Mouse (Mus musculus): ENCODE data around the gene Sh3rf1. TPM values are rescaled to one million over a fixed set of nuclear protein-coding genes. Genes with fewer than 3 reads are reported as not detected.

Sh3rf1 gene
- polyA plus RNA-seq, 1 experiment from 2014 or later, result 31.4 TPM

DNA sequence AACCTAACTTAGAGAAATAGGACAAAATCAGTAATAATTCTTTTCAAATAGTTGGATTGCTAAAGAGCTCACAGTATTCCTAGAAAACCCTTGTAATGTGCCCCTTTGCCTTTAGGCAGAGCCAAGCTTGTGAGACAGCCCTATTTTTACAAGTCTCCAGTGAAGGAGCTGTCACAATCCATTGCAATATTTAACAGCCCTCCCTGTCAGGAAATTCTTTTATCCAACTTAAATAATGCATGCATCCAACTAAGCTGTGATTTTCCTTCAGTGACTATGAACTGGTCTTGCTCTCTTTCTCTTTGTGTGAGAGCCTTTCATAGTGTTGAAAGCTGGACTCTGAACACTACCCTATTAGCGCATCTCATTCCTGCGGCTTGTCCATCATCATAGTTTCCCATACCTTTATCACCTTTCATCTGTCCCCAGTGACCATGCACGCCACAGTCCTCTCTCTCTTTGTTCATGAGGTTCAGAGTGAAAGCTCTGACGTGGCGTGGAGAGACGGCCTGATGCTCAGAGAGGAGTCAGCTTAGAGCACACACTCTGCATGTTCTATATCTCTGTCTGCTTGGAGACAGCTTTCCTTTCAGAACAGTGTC is 94.0 kb downstream of the Sh3rf1 start:
- H3K27me3 ChIP-seq, result no peaks in the 10 kb centered on the region
- H3K27ac ChIP-seq, result peak overlapping the region; percentile 41
- H3K4me2 ChIP-seq, result no peak overlapping the region
- no peaks in the 10 kb centered on the region for H3K36me3 ChIP-seq (ENCODE audit: poor library complexity, severe bottlenecking)
- peak; percentile 53 for ATAC-seq
- H3K4me3 ChIP-seq, result no peak overlapping the region
- no peaks in the 10 kb centered on the region for H3K9me3 ChIP-seq (replicated peaks)
- H3K4me1 ChIP-seq, result peaks cover 33% of the 10 kb centered on the region
- no peak overlapping the region for H3K9ac ChIP-seq
- WGBS, result 49% methylated on average over 6 of the region's 6 CpGs

DNA sequence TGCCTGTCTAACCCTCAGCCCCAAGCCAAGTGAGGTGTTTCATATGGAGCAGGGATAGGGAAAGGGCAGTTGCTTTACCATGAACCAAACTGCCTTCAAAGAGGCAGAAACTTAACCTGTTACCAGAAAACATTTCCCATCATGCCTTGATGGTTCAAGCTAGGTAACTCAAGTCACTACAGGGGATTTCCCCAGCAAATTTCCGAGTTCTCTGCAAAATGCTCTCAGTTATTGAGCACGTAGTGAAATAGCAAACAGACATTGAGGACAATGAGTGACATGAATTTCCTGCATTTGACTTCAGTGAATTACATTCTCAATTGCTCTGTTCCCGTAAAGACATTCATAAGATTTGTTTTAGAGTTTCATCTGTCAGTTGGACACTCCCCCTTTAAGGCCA is 97.5 kb downstream of the Sh3rf1 start:
- Histone ChIP-seq H3K27ac (no peak overlapping the region), H3K4me2 (no peak overlapping the region), H3K4me3 (no peak overlapping the region), H3K27me3 (no peaks in the 10 kb centered on the region), H3K9ac (no peak overlapping the region), H3K36me3 (ENCODE audit: poor library complexity, severe bottlenecking) (no peaks in the 10 kb centered on the region), H3K4me1 (peaks cover 49% of the 10 kb centered on the region), H3K9me3 (replicated peaks) (no peaks in the 10 kb centered on the region)
- WGBS, result 82% methylated on average over 3 of the region's 3 CpGs
- ATAC-seq, result no peak

DNA sequence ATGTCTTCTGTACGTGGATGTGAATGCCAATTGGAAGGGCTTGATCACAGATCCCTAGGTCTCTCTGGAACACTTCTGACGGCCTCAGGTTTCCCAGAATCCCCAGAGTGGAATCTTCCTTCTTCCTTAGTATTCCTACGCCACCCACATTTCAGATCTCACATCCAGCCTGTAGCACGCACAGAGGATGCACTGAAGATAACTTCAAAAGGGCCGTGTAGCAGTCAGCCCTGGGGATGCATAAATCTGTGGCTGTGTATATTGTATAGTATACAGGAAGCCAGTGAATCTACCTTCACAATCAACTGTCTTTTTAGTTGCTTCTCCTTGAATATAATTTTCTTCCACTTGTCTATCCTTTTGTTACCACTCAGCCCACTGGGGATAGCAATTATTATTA is 98.1 kb downstream of the Sh3rf1 start:
- Histone ChIP-seq H3K4me2 (no peak overlapping the region), H3K27me3 (no peaks in the 10 kb centered on the region), H3K9ac (no peak overlapping the region), H3K27ac (no peak overlapping the region), H3K9me3 (replicated peaks) (no peaks in the 10 kb centered on the region), H3K36me3 (ENCODE audit: poor library complexity, severe bottlenecking) (no peaks in the 10 kb centered on the region), H3K4me1 (peaks cover 48% of the 10 kb centered on the region), H3K4me3 (no peak overlapping the region)
- ATAC-seq, result no peak
- WGBS, result 83% methylated on average over 5 of the region's 5 CpGs

DNA sequence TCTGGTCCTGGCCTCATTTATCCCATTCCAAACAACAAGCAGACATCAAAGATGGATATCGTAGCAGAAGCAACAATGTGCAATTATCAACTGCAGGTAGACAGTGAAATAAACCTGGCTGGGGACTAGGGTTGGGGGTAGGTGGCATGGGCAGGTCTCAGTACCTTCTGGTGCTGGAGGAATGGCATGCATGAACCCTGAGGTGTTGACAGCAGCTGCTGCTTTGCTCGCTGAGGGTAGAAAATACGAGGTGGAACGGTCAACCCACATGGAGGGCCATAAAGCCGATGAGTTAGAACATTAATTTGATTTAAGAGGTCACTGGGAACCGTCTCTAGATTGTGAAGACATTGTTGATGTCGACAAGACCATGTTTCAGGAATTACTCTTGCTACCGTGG is 98.8 kb downstream of the Sh3rf1 start:
- WGBS, result 93% methylated on average over 8 of the region's 8 CpGs
- ATAC-seq, result no peak

DNA sequence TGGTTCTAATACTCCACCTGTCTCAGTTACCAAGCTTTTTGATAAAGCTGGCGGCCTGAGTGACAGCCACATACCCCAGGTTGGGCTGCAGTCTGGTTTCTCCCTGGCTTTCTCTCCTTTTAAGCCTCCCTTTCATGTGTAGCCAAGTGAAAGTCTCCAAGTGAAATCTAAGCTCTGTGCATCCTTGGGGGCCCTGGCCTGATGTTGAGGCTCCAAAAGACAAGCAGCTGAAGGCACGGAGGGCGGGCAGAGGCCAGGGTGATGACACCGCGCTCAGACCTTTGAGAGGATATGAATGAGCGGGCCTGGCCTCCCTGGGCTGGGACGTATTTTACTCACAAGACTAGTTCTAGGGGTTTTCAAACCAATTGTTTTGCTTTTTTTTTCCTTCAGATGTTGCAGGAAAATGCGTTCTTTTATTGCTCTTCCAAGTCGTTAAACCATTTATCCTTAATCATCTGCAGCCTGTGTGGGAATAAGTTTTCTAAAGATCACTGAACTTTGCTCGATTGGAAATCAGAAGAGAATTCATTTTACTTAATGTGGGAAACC is 100.8 kb downstream of the Sh3rf1 start:
- Histone ChIP-seq H3K9ac (no peak overlapping the region), H3K27me3 (no peaks in the 10 kb centered on the region), H3K27ac (peak overlapping the region; percentile 83), H3K4me3 (no peak overlapping the region), H3K4me1 (peaks cover 37% of the 10 kb centered on the region), H3K36me3 (ENCODE audit: poor library complexity, severe bottlenecking) (peaks cover 5% of the 10 kb centered on the region), H3K9me3 (replicated peaks) (no peaks in the 10 kb centered on the region), H3K4me2 (peak overlapping the region; percentile 41)
- WGBS, result 5% methylated on average over 10 of the region's 10 CpGs
- peak; percentile 31; the same call in 1 of the 2 replicates for ATAC-seq

More for the DNA sequence above, 98.8 kb downstream of the Sh3rf1 start:
- Histone ChIP-seq H3K9ac (no peak overlapping the region), H3K4me1 (peaks cover 42% of the 10 kb centered on the region), H3K27me3 (no peaks in the 10 kb centered on the region), H3K36me3 (ENCODE audit: poor library complexity, severe bottlenecking) (no peaks in the 10 kb centered on the region; the same call in 1 of the 2 replicates), H3K9me3 (replicated peaks) (no peaks in the 10 kb centered on the region), H3K27ac (no peak overlapping the region), H3K4me2 (no peak overlapping the region), H3K4me3 (no peak overlapping the region)

DNA sequence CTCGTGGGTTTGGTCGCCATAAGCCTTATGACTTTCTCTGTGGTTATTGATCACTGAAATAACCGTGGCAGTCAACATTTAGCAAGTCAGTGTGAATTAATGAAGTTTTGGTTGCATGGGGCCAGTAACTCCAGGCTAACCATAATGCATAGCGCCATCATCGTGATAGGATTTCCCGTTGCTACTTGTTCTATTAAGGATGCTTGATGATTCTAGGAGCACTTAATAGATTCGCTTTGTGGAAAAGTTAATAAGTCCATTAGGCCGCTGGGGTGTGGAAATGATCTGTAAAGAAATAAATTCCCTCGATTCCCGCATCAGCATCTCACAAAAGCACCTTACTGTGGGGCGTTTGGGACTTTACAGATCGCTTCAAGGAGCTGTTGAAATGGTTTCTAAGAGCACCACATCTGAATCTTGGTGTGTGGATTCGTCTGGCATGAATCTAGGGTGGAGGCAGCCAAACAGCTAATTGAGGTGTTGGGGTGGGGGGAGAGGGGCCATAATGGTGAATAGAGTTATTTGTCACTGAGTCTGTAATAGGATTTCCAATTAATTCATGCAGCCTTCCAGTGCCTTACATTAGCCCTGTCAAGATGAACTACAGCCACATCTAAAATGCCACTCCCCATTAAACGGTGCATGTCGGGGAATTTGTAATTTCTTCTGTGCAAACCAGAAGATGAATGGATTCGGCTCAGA is 101.5 kb downstream of the Sh3rf1 start:
- Histone ChIP-seq H3K27me3 (no peaks in the 10 kb centered on the region), H3K27ac (peak overlapping the region; percentile 83), H3K36me3 (ENCODE audit: poor library complexity, severe bottlenecking) (peaks cover 12% of the 10 kb centered on the region), H3K4me2 (peak overlapping the region; percentile 41), H3K9me3 (replicated peaks) (no peaks in the 10 kb centered on the region), H3K4me3 (no peak overlapping the region), H3K4me1 (peaks cover 37% of the 10 kb centered on the region), H3K9ac (no peak overlapping the region)
- WGBS, result 9% methylated on average over 16 of the region's 16 CpGs
- peak; percentile 90 for ATAC-seq

DNA sequence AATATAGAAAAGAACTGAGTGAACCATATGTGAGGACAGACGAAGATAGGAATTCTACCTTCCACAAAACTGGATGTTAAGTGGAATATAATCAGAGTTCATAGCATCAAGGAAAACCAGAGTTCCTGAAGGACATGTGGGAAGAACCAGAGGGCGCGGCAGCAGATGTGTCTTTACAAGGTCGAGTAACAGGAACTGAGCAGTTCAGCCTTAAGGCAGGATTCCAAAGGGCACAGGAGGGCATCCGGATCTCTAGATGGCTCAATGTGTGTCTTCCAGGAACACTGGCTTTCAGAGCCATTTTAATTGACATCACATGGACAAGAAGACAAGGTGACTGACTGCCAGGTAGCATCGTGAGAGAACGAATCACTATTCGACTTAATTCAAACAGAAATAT is 102.6 kb downstream of the Sh3rf1 start:
- no peak overlapping the region for H3K9ac ChIP-seq
- no peak for ATAC-seq
- peak overlapping the region; percentile 83 for H3K27ac ChIP-seq
- H3K4me2 ChIP-seq, result no peak overlapping the region
- no peak overlapping the region for H3K4me3 ChIP-seq
- H3K9me3 ChIP-seq (replicated peaks), result no peaks in the 10 kb centered on the region
- 90% methylated on average over 8 of the region's 8 CpGs for WGBS
- H3K27me3 ChIP-seq, result no peaks in the 10 kb centered on the region
- H3K36me3 ChIP-seq (ENCODE audit: poor library complexity, severe bottlenecking), result peaks cover 17% of the 10 kb centered on the region
- peaks cover 37% of the 10 kb centered on the region for H3K4me1 ChIP-seq

DNA sequence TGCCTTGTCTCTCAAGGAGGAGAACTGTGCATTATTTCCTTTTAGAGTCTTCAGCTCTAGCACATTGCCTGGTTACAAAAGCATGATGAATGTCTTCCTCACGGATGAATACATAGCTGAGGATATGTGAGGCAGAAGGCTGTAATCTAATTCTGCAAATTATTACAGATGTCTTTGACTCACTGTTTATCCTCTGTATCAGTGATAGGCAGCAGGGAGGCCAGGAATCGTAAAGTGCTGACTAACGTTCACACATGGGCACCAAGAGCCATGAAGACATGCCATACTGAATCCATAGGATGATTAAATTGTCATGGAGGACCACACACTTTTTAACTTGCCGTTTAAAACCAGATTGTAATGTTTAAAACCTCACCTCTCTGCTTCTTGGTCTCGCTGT is 103.7 kb downstream of the Sh3rf1 start:
- H3K9me3 ChIP-seq (replicated peaks), result no peaks in the 10 kb centered on the region
- no peak overlapping the region for H3K9ac ChIP-seq
- ATAC-seq, result no peak
- H3K4me3 ChIP-seq, result no peak overlapping the region
- peaks cover 19% of the 10 kb centered on the region for H3K36me3 ChIP-seq (ENCODE audit: poor library complexity, severe bottlenecking)
- no peaks in the 10 kb centered on the region for H3K27me3 ChIP-seq
- H3K4me2 ChIP-seq, result no peak overlapping the region
- H3K27ac ChIP-seq, result no peak overlapping the region
- WGBS, result 91% methylated on average over 5 of the region's 5 CpGs
- H3K4me1 ChIP-seq, result peaks cover 34% of the 10 kb centered on the region

DNA sequence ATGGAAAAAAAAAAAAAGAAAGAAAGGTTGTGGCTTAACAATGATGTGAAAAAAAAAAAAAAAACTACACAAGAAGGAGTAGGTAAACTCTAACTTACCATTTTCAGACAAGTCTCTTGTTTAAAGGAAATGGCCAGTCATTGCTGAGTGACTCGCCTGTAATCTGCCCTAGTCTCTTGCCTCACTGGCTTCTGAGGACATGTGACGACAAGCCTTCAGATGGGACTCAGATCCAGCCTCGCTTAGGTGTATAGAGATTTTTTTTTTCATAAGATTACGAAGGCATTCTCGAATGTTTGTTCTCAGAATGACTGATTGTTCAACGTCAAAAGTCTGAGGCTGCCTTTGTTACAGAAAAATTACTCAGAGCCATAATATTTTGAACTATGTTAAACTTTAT is 116.0 kb downstream of the Sh3rf1 start:
- Histone ChIP-seq H3K4me1 (no peaks in the 10 kb centered on the region), H3K4me2 (no peak overlapping the region), H3K4me3 (no peak overlapping the region), H3K27me3 (no peaks in the 10 kb centered on the region), H3K9me3 (replicated peaks) (no peaks in the 10 kb centered on the region), H3K36me3 (ENCODE audit: poor library complexity, severe bottlenecking) (peaks cover 25% of the 10 kb centered on the region), H3K9ac (no peak overlapping the region), H3K27ac (no peak overlapping the region)
- WGBS, result 92% methylated on average over 6 of the region's 6 CpGs
- ATAC-seq, result no peak

DNA sequence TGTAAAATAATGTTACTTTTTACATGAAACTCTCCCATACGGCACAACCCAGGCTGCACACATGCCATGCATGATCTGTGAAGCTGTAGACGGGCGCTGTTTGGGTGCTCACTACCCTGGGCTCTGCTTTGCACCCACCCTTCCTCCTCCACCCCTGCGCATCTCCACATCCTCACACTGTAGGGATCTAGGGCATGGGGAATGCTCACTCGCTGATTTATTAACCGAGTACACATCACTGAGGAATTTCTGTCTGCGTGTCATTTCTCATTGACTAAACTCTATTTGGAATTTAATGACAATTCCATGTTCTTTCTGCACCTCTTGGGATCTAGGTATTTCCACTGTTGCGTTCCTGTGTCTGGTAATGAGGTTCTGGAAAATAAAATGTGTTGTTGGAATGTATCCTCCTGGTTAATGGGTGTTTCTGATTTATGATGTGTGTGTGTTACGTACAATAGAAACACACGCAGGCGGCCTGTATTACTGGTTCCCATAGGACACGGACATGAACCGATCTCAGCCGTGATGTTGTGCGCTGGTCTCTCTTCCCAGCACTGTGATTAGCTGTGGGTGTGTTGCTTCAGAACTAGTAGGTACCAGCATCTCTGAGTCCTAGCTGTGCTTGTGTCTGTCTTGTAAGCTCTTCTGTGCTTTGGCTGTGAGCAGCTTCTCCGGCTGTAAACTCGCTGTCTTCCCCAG is 116.8 kb downstream of the Sh3rf1 start:
- no peaks in the 10 kb centered on the region for H3K4me1 ChIP-seq
- WGBS, result 92% methylated on average over 17 of the region's 17 CpGs
- no peak for ATAC-seq
- H3K4me2 ChIP-seq, result no peak overlapping the region
- no peak overlapping the region for H3K27ac ChIP-seq
- H3K27me3 ChIP-seq, result no peaks in the 10 kb centered on the region
- H3K4me3 ChIP-seq, result no peak overlapping the region
- H3K9ac ChIP-seq, result no peak overlapping the region
- peaks cover 21% of the 10 kb centered on the region for H3K36me3 ChIP-seq (ENCODE audit: poor library complexity, severe bottlenecking)
- H3K9me3 ChIP-seq (replicated peaks), result no peaks in the 10 kb centered on the region

DNA sequence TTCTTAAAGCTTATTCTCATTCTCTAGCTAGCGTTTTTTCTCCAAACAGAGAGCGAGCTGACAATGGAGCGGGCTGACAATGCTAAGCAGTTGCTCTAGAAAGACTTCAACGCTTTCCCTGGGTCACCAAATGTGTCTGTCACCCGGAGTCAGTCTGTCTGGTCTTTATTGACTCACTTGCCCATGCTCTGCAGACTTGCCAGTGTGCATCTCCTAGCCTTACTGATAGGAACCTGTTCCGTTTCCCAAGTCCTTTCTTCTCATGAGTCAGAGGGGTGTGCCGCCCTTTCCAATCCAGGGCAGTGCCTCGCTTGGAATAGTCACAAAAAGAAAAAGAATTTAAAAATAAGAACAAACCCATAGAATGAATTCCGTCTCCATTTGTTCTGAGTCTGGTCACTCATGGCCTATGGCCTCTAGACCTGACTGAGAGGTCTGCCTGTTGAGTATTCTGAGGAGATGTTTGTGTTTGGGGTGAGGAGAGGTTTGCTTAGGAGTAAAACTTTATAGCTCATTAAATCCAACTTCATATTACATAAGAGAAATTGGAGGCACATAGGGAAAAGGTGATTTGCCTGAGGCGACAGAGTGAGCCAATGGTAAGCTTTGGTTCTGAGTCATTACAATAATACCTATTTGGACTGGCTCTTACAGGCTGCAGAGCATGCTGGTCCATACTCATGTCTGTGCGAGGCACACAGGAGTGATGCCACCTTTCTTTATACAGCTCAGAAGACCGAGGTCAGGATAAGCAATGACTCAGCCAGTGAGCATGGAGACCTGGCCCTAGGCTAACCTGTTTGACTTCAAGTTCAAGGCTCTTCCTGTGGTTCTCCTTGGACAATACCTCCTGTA is 118.1 kb downstream of the Sh3rf1 start:
- 71% methylated on average over 12 of the region's 12 CpGs for WGBS
- H3K36me3 ChIP-seq (ENCODE audit: poor library complexity, severe bottlenecking), result peaks cover 9% of the 10 kb centered on the region; the same call in 1 of the 2 replicates
- no peak overlapping the region for H3K9ac ChIP-seq
- H3K9me3 ChIP-seq (replicated peaks), result no peaks in the 10 kb centered on the region
- no peak overlapping the region for H3K4me3 ChIP-seq
- no peak overlapping the region for H3K27ac ChIP-seq
- no peaks in the 10 kb centered on the region for H3K27me3 ChIP-seq
- no peaks in the 10 kb centered on the region for H3K4me1 ChIP-seq
- ATAC-seq, result no peak
- H3K4me2 ChIP-seq, result no peak overlapping the region
